Mouse (Mus musculus) stomach, embryonic 14.5 days (tissue): ENCODE measurements around the gene Hist1h4a. TPM values are rescaled to one million over a fixed set of nuclear protein-coding genes. Genes with fewer than 3 reads are reported as not detected.
"Not testable (repeated sequence)": the region's sequence is repeated elsewhere in the genome, so short reads cannot be mapped to it uniquely, and the experiment has no call there.

Experiments
- ATAC-seq: fragments of 200-750 bp; cut with Nextera tagmentation; 2 replicates; pipeline ENCODE4 v1.8.0; 2017; ENCODE audit warnings: low read depth, moderate TSS enrichment; ENCODE audit not compliant: insufficient number of reproducible peaks, insufficient read depth, low FRiP score
- H3K27ac ChIP-seq: fragments of 300-500 bp; sonication (generic); 2 replicates; pipeline ENCODE4 v1.5.1; 2014; ENCODE audit warnings: mild to moderate bottlenecking, low read length, moderate library complexity, mixed read lengths
- H3K27me3 ChIP-seq: fragments of 300-500 bp; sonication (generic); 2 replicates; pipeline ENCODE4 v1.6.1; 2014; ENCODE audit warnings: low read length, control low read depth, mixed read lengths; ENCODE audit not compliant: control insufficient read depth, insufficient read depth
- H3K36me3 ChIP-seq: fragments of 300-500 bp; sonication (generic); 2 replicates; pipeline ENCODE4 v1.6.1; 2014; ENCODE audit warnings: mild to moderate bottlenecking, control low read depth, low read length, moderate library complexity, mixed read lengths; ENCODE audit not compliant: control insufficient read depth, insufficient read depth
- H3K4me1 ChIP-seq: fragments of 300-500 bp; sonication (generic); 2 replicates; pipeline ENCODE4 v1.6.1; 2014; ENCODE audit warnings: low read length, control low read depth, mixed read lengths; ENCODE audit not compliant: control insufficient read depth, insufficient read depth
- H3K4me2 ChIP-seq: fragments of 300-500 bp; sonication (generic); replicated peaks from 2 replicates; pipeline ENCODE4 v1.6.1; 2014; ENCODE audit warnings: low read depth, low read length, control low read depth
- H3K4me3 ChIP-seq: fragments of 300-500 bp; sonication (generic); 2 replicates; pipeline ENCODE4 v1.5.1; 2014; ENCODE audit warnings: low read depth, low read length, control low read depth
- H3K9ac ChIP-seq: fragments of 300-500 bp; sonication (generic); replicated peaks from 2 replicates; pipeline ENCODE4 v1.6.1; 2014; ENCODE audit warnings: low read depth, mild to moderate bottlenecking, control low read depth, low read length, moderate library complexity, mixed read lengths
- H3K9me3 ChIP-seq: fragments of 300-500 bp; sonication (generic); 2 replicates; pipeline ENCODE4 v1.6.1; 2016; ENCODE audit warnings: low read depth, low read length, control low read depth; ENCODE audit not compliant: control insufficient read depth
- WGBS: fragments of 180-500 bp; shearing (Covaris S2); extraction: QIAGEN DNeasy Blood & Tissue Kit; methylation state at CpG from one replicate; pipeline ENCODE4 v1.1.7; 2014; 5-methylcytosine and 5-hydroxymethylcytosine counted together
- polyA plus RNA-seq: library from polyadenylated mRNA; unstranded; fragments of >200 nt; fragmentation: Nextera tagmentation; extraction: Ambion mirVana; gene quantifications from 2 replicates; pipeline ENCODE4 v1.2.1, GENCODE M21; 2014

The Hist1h4a gene
- polyA plus RNA-seq, 1 experiment from 2014 or later: not detected

DNA sequence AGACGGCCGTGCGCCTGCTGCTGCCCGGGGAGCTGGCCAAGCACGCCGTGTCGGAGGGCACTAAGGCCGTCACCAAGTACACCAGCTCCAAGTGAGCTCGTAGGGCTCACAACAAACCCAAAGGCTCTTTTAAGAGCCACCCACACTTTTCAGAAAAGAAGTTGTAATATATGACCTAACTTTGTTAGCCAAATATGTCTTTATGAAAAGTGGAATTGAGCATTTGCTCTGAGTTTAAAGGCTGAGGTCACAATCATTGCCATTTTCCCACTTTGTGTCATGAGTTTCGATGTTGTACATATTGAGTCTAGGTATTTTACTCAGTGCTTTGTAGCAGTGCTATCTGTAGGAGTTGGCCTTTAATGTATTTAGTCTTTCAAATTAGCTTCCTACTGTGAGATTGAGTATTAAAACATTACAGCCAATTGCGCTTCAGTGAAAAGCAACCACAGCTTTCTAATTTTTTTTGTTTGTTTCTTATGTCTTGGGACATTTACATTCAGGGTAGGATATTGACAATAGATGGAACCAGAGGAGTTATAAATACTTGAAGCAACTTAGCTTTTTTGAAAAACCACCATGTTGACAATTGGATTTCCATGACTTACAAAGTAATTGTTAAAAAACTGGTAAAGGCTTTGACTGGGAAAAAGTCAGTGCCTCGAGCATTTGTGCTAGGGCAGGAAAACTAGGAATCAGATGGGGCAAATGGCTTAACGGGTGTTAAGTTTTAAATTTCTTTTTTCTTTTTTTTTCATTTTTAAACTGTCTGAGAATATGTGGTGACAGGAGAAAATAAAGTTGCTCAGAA, 13.7 kb downstream of the Hist1h4a start:
- H3K36me3 ChIP-seq: no peaks in the 10 kb centered on the region
- peaks cover 10% of the 10 kb centered on the region for H3K4me1 ChIP-seq
- 3% methylated on average over 10 of the region's 13 CpGs for WGBS
- H3K27ac ChIP-seq: peak overlapping the region; percentile 99
- peak overlapping the region; percentile 57 for H3K4me2 ChIP-seq
- H3K9ac ChIP-seq: peak overlapping the region; percentile 45
- H3K9me3 ChIP-seq: no peaks in the 10 kb centered on the region
- no peak for ATAC-seq
- H3K27me3 ChIP-seq: no peaks in the 10 kb centered on the region
- H3K4me3 ChIP-seq: peak overlapping the region; percentile 35

- H3K27ac ChIP-seq: peak within 1 kb of the TSS; percentile 99
- H3K9ac ChIP-seq: peak within 1 kb of the TSS; percentile 71
- peak within 1 kb of the TSS; percentile 35 for H3K4me3 ChIP-seq
- H3K9me3 ChIP-seq, H3K4me1 ChIP-seq, H3K27me3 ChIP-seq, H3K36me3 ChIP-seq: not testable (repeated sequence)
- peak; percentile 92 for ATAC-seq
- under 1% methylated on average over 36 of the region's 58 CpGs for WGBS
- H3K4me2 ChIP-seq: peak within 1 kb of the TSS; percentile 71
Observed at GRCm38 (mm10) chr13:23746201-23747080, 14.6 kb downstream of the Hist1h4a start, which contains the start of gene Hist1h2bb. Gene Hist1h2bb (plus strand): TSS chr13:23746734.

GRCm38 (mm10) chr13:23745381-23746161, 15.5 kb downstream of the Hist1h4a start, which contains the start of gene Hist1h3c:
Gene Hist1h3c (minus strand): TSS chr13:23745602.
- H3K36me3 ChIP-seq: no peaks in the 10 kb centered on the region
- peak within 1 kb of the TSS; percentile 35 for H3K4me3 ChIP-seq
- under 1% methylated on average over 28 of the region's 28 CpGs for WGBS
- peak within 1 kb of the TSS; percentile 99 for H3K27ac ChIP-seq
- no peaks in the 10 kb centered on the region for H3K27me3 ChIP-seq
- H3K4me2 ChIP-seq: peak within 1 kb of the TSS; percentile 71
- H3K9ac ChIP-seq: peak within 1 kb of the TSS; percentile 71
- peaks cover 14% of the 10 kb centered on the region for H3K4me1 ChIP-seq
- peak; percentile 68 for ATAC-seq
- H3K9me3 ChIP-seq: no peaks in the 10 kb centered on the region

DNA sequence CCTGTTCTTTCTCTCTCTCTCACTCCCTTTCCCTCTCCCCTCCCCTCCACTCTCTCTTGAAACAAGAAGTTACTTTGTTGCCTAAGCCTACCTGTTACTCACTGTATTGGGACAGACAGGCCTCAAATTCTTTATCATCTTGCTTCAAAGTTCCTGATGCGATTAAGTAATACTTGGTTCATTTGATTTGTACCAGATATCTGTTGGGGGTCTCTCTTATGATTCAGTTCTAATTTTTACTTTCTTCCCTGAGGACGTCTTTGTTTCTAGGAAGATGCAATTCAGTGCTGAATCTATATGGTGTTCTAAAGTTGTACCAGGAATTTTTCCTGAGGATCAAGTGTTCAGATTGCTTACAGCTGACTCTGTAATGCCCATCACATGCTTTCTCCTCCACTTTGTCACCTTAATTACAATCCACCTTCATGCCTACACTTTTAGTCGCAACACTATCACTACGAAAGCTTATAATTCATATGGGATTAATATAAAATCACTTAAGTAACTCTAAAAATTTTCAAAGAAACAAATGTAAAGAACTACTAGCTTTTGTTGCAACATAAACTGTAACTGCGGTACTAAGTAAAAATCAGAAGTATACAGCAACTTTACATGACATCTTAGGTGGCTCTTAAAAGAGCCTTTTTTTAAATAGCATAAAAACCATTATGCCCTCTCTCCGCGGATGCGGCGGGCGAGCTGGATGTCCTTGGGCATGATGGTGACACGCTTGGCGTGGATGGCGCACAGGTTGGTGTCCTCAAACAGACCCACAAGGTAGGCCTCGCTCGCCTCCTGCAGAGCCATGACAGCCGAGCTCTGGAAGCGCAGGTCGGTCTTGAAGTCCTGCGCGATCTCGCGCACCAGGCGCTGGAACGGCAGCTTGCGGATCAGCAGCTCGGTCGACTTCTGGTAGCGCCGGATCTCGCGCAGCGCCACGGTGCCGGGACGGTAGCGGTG, 16.3 kb downstream of the Hist1h4a start:
- H3K9me3 ChIP-seq: no peaks in the 10 kb centered on the region
- H3K4me2 ChIP-seq: peak overlapping the region; percentile 71
- H3K4me3 ChIP-seq: peak overlapping the region; percentile 35
- no peak for ATAC-seq
- no peaks in the 10 kb centered on the region for H3K36me3 ChIP-seq
- peak overlapping the region; percentile 82 for H3K27ac ChIP-seq
- peak overlapping the region; percentile 57 for H3K9ac ChIP-seq
- no peaks in the 10 kb centered on the region for H3K27me3 ChIP-seq
- peaks cover 18% of the 10 kb centered on the region for H3K4me1 ChIP-seq
- under 1% methylated on average over 16 of the region's 36 CpGs for WGBS

DNA sequence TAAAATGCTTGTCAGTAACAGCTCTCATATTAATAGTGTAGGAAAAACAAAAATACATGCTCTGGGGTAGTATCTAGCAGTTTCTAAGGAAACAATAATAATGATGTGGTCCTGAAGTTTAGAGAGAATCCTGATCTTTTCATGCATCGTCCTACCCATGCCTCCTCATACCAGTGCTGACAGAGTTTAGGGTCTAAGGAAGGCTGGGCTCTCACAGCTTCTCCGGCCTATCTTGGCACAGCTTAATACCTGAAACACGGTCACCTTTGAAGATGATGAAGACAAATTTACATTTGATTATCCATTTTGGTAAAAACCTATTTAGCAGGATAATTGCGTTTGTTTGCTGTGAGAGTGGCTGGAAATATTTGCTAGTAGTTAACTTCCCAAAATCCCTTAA, 17.1 kb downstream of the Hist1h4a start:
- Histone ChIP-seq H3K27me3 (no peaks in the 10 kb centered on the region), H3K4me2 (peak overlapping the region; percentile 71), H3K4me3 (peak overlapping the region; percentile 35), H3K9ac (no peak overlapping the region), H3K9me3 (no peaks in the 10 kb centered on the region), H3K27ac (peak overlapping the region; percentile 82), H3K36me3 (no peaks in the 10 kb centered on the region), H3K4me1 (peaks cover 20% of the 10 kb centered on the region)
- ATAC-seq: no peak
- 31% methylated on average over 4 of the region's 4 CpGs for WGBS

- WGBS: 79% methylated on average over 5 of the region's 5 CpGs
- Histone ChIP-seq H3K27me3 (no peaks in the 10 kb centered on the region), H3K4me2 (no peak overlapping the region), H3K36me3 (no peaks in the 10 kb centered on the region), H3K9me3 (no peaks in the 10 kb centered on the region), H3K4me3 (no peak overlapping the region), H3K4me1 (peaks cover 16% of the 10 kb centered on the region), H3K9ac (no peak overlapping the region), H3K27ac (no peak overlapping the region)
- ATAC-seq: no peak
Observed at GRCm38 (mm10) chr13:23743215-23743614, 17.8 kb downstream of the Hist1h4a start.

- Histone ChIP-seq H3K27me3 (no peaks in the 10 kb centered on the region), H3K27ac (no peak overlapping the region), H3K36me3 (no peaks in the 10 kb centered on the region), H3K4me1 (peaks cover 17% of the 10 kb centered on the region; the same call in 1 of the 2 replicates), H3K4me3 (no peak overlapping the region), H3K9me3 (no peaks in the 10 kb centered on the region), H3K9ac (no peak overlapping the region), H3K4me2 (no peak overlapping the region)
- no peak for ATAC-seq
Observed at GRCm38 (mm10) chr13:23742007-23742406, 19.0 kb downstream of the Hist1h4a start.
